Mouse (Mus musculus) forebrain, embryonic 13.5 days (tissue): ENCODE data around the gene Tcf20. TPM values are rescaled to one million over a fixed set of nuclear protein-coding genes. Genes with fewer than 3 reads are reported as not detected.

Experiments used
- ATAC-seq: fragments of 200-750 bp; cut with Nextera tagmentation; 2 replicates; pipeline ENCODE4 v1.8.0; 2017
- H3K27ac ChIP-seq: fragments of 300-500 bp; sonication (generic); 2 replicates; pipeline ENCODE4 v1.5.1; 2015; ENCODE audit warnings: inconsistent platforms, mild to moderate bottlenecking, moderate library complexity
- H3K27me3 ChIP-seq: fragments of 300-500 bp; sonication (generic); 2 replicates; pipeline ENCODE4 v1.6.1; 2015; ENCODE audit warnings: mild to moderate bottlenecking, inconsistent platforms
- H3K36me3 ChIP-seq: fragments of 300-500 bp; sonication (generic); 2 replicates; pipeline ENCODE4 v1.6.1; 2015; ENCODE audit warnings: mild to moderate bottlenecking, inconsistent platforms; ENCODE audit not compliant: poor library complexity, severe bottlenecking
- H3K4me1 ChIP-seq: fragments of 300-500 bp; sonication (generic); 2 replicates; pipeline ENCODE4 v1.6.1; 2015; ENCODE audit warnings: inconsistent platforms
- H3K4me2 ChIP-seq: fragments of 300-500 bp; sonication (generic); 2 replicates; pipeline ENCODE4 v1.6.1; 2015; ENCODE audit warnings: inconsistent platforms, mild to moderate bottlenecking, moderate library complexity
- H3K4me3 ChIP-seq: fragments of 300-500 bp; sonication (generic); 2 replicates; pipeline ENCODE4 v1.5.1; 2015; ENCODE audit warnings: mild to moderate bottlenecking, inconsistent platforms
- H3K9ac ChIP-seq: fragments of 300-500 bp; sonication (generic); 2 replicates; pipeline ENCODE4 v1.6.1; 2015; ENCODE audit warnings: mild to moderate bottlenecking, inconsistent platforms
- H3K9me3 ChIP-seq: fragments of 300-500 bp; sonication (generic); replicated peaks from 2 replicates; pipeline ENCODE4 v1.6.1; 2016; ENCODE audit warnings: inconsistent platforms
- WGBS: fragments of 180-500 bp; shearing (Covaris S2); methylation state at CpG from one replicate; pipeline ENCODE4 v1.1.7; 2015; 5-methylcytosine and 5-hydroxymethylcytosine counted together
- polyA plus RNA-seq: library from polyadenylated mRNA; unstranded; fragments of >200 nt; fragmentation: Nextera tagmentation; extraction: Ambion mirVana; gene quantifications from 2 replicates; pipeline ENCODE4 v1.2.1, GENCODE M21; 2015

Tcf20 gene
- polyA plus RNA-seq, 1 experiment from 2014 or later: 15.3 TPM

- Histone ChIP-seq H3K27me3 (peaks cover 66% of the 10 kb centered on the region), H3K4me2 (peak overlapping the region; percentile 47), H3K9ac (0 out of 2 replicates have a peak overlapping the region, but pooled peaks have one; percentile 46), H3K36me3 (no peaks in the 10 kb centered on the region), H3K27ac (peak overlapping the region; percentile 63), H3K4me3 (no peak overlapping the region; the same call in 1 of the 2 replicates), H3K4me1 (peaks cover 41% of the 10 kb centered on the region), H3K9me3 (no peaks in the 10 kb centered on the region)
- ATAC-seq: peak; percentile 92
- WGBS: 3% methylated on average over 15 of the region's 15 CpGs
Observed at GRCm38 (mm10) chr15:83010990-83011664, 23.5 kb upstream of the Tcf20 start.

- Histone ChIP-seq H3K4me1 (peaks cover 39% of the 10 kb centered on the region), H3K27me3 (peaks cover 64% of the 10 kb centered on the region), H3K9ac (0 out of 2 replicates have a peak overlapping the region, but pooled peaks have one; percentile 46), H3K9me3 (no peaks in the 10 kb centered on the region), H3K27ac (no peak overlapping the region), H3K4me3 (no peak overlapping the region), H3K36me3 (no peaks in the 10 kb centered on the region), H3K4me2 (peak overlapping the region; percentile 47)
- 2% methylated on average over 8 of the region's 8 CpGs for WGBS
- no peak for ATAC-seq
Observed at GRCm38 (mm10) chr15:83010423-83010822, 22.8 kb upstream of the Tcf20 start.

GRCm38 (mm10) chr15:83009532-83009931 lies 21.9 kb upstream of the Tcf20 start:
- ATAC-seq: no peak
- H3K27ac ChIP-seq: no peak overlapping the region
- H3K36me3 ChIP-seq: no peaks in the 10 kb centered on the region
- no peaks in the 10 kb centered on the region for H3K9me3 ChIP-seq
- no peak overlapping the region for H3K9ac ChIP-seq
- H3K4me3 ChIP-seq: no peak overlapping the region
- H3K27me3 ChIP-seq: peaks cover 55% of the 10 kb centered on the region
- H3K4me1 ChIP-seq: peaks cover 39% of the 10 kb centered on the region
- 90% methylated on average over 6 of the region's 6 CpGs for WGBS
- no peak overlapping the region for H3K4me2 ChIP-seq

GRCm38 (mm10) chr15:83008761-83009423 lies 21.2 kb upstream of the Tcf20 start:
- ATAC-seq: no peak
- Histone ChIP-seq H3K4me1 (peaks cover 38% of the 10 kb centered on the region), H3K9me3 (no peaks in the 10 kb centered on the region), H3K9ac (no peak overlapping the region), H3K27ac (peak overlapping the region; percentile 3; the same call in 1 of the 2 replicates), H3K4me3 (no peak overlapping the region), H3K27me3 (peaks cover 49% of the 10 kb centered on the region), H3K4me2 (no peak overlapping the region), H3K36me3 (no peaks in the 10 kb centered on the region)
- WGBS: 75% methylated on average over 13 of the region's 13 CpGs

- peaks cover 45% of the 10 kb centered on the region for H3K4me1 ChIP-seq
- no peak overlapping the region for H3K27ac ChIP-seq
- H3K9me3 ChIP-seq: no peaks in the 10 kb centered on the region
- no peak overlapping the region for H3K9ac ChIP-seq
- 56% methylated on average over 15 of the region's 15 CpGs for WGBS
- H3K27me3 ChIP-seq: peaks cover 34% of the 10 kb centered on the region
- no peaks in the 10 kb centered on the region for H3K36me3 ChIP-seq
- no peak overlapping the region for H3K4me2 ChIP-seq
- ATAC-seq: no peak
- H3K4me3 ChIP-seq: no peak overlapping the region
Observed at GRCm38 (mm10) chr15:83007346-83007920, 19.8 kb upstream of the Tcf20 start.

GRCm38 (mm10) chr15:83002665-83003548 lies 15.2 kb upstream of the Tcf20 start:
- Histone ChIP-seq H3K4me3 (no peak overlapping the region), H3K36me3 (no peaks in the 10 kb centered on the region), H3K4me1 (peaks cover 41% of the 10 kb centered on the region), H3K9ac (peak overlapping the region; percentile 38; the same call in 1 of the 2 replicates), H3K27me3 (peaks cover 26% of the 10 kb centered on the region), H3K27ac (peak overlapping the region; percentile 78), H3K9me3 (no peaks in the 10 kb centered on the region), H3K4me2 (peak overlapping the region; percentile 30; the same call in 1 of the 2 replicates)
- peak; percentile 91 for ATAC-seq
- WGBS: 31% methylated on average over 12 of the region's 12 CpGs

GRCm38 (mm10) chr15:82998811-82999221 lies 11.1 kb upstream of the Tcf20 start:
- Histone ChIP-seq H3K27me3 (peaks cover 11% of the 10 kb centered on the region; the same call in 1 of the 2 replicates), H3K27ac (no peak overlapping the region), H3K9ac (no peak overlapping the region), H3K9me3 (no peaks in the 10 kb centered on the region), H3K4me2 (no peak overlapping the region), H3K36me3 (no peaks in the 10 kb centered on the region), H3K4me3 (no peak overlapping the region), H3K4me1 (peaks cover 78% of the 10 kb centered on the region)
- ATAC-seq: no peak
- WGBS: 83% methylated on average over 6 of the region's 6 CpGs

- ATAC-seq: no peak
- Histone ChIP-seq H3K4me2 (no peak overlapping the region), H3K9me3 (no peaks in the 10 kb centered on the region), H3K4me3 (no peak overlapping the region), H3K36me3 (no peaks in the 10 kb centered on the region), H3K9ac (no peak overlapping the region), H3K27ac (peak overlapping the region; percentile 60; the same call in 1 of the 2 replicates), H3K27me3 (peaks cover 11% of the 10 kb centered on the region; the same call in 1 of the 2 replicates), H3K4me1 (peaks cover 66% of the 10 kb centered on the region)
Observed at GRCm38 (mm10) chr15:82996431-82996830, 8.8 kb upstream of the Tcf20 start.

- peak; percentile 23; the same call in 1 of the 2 replicates for ATAC-seq
- no peaks in the 10 kb centered on the region for H3K9me3 ChIP-seq
- peaks cover 17% of the 10 kb centered on the region; the same call in 1 of the 2 replicates for H3K27me3 ChIP-seq
- H3K4me1 ChIP-seq: peaks cover 70% of the 10 kb centered on the region
- no peak overlapping the region for H3K4me2 ChIP-seq
- H3K4me3 ChIP-seq: no peak overlapping the region
- 36% methylated on average over 7 of the region's 7 CpGs for WGBS
- H3K27ac ChIP-seq: peak overlapping the region; percentile 60; the same call in 1 of the 2 replicates
- H3K36me3 ChIP-seq: no peaks in the 10 kb centered on the region
- H3K9ac ChIP-seq: no peak overlapping the region
Observed at GRCm38 (mm10) chr15:82995239-82995638, 7.6 kb upstream of the Tcf20 start.

- H3K4me1 ChIP-seq: peaks cover 80% of the 10 kb centered on the region
- H3K4me2 ChIP-seq: no peak overlapping the region
- no peak overlapping the region for H3K9ac ChIP-seq
- ATAC-seq: no peak
- WGBS: 37% methylated on average over 9 of the region's 9 CpGs
- H3K36me3 ChIP-seq: no peaks in the 10 kb centered on the region
- H3K27me3 ChIP-seq: peaks cover 11% of the 10 kb centered on the region; the same call in 1 of the 2 replicates
- H3K27ac ChIP-seq: peak overlapping the region; percentile 44; the same call in 1 of the 2 replicates
- H3K4me3 ChIP-seq: no peak overlapping the region
- H3K9me3 ChIP-seq: no peaks in the 10 kb centered on the region
Observed at GRCm38 (mm10) chr15:82992911-82993310, 5.2 kb upstream of the Tcf20 start.

GRCm38 (mm10) chr15:82992079-82992783 lies 4.6 kb upstream of the Tcf20 start:
- no peak overlapping the region for H3K4me3 ChIP-seq
- H3K27me3 ChIP-seq: peaks cover 11% of the 10 kb centered on the region; the same call in 1 of the 2 replicates
- 71% methylated on average over 13 of the region's 13 CpGs for WGBS
- peak overlapping the region; percentile 40; the same call in 1 of the 2 replicates for H3K27ac ChIP-seq
- no peaks in the 10 kb centered on the region for H3K9me3 ChIP-seq
- H3K4me1 ChIP-seq: peaks cover 80% of the 10 kb centered on the region
- no peak for ATAC-seq
- peak overlapping the region; percentile 5; the same call in 1 of the 2 replicates for H3K9ac ChIP-seq
- H3K36me3 ChIP-seq: no peaks in the 10 kb centered on the region
- H3K4me2 ChIP-seq: no peak overlapping the region
